Mouse (Mus musculus) cerebellum, adult 2 months (tissue): ENCODE measurements at regions not wholly inside any gene's neighbourhood (a gene's known extent, or its start where the extent isn't known, plus 50 kb on each side); places are given as distances from the start of the nearest gene placed in this dataset.

Source experiments
- DNase-seq, 2 experiments: peaks; one replicate each; pipeline ENCODE4 v3.0.0; 2021
- H3K27ac ChIP-seq: fragments of 200-500 bp; 2 replicates; pipeline ENCODE4 v1.5.1; 2012; ENCODE audit warnings: low read length, control low read depth, inconsistent platforms; ENCODE audit not compliant: insufficient read depth
- H3K27me3 ChIP-seq: fragments of 200-500 bp; 2 replicates; pipeline ENCODE4 v1.6.1; 2012; ENCODE audit warnings: inconsistent platforms, mild to moderate bottlenecking, low read length, moderate library complexity; ENCODE audit not compliant: control insufficient read depth, insufficient read depth
- H3K4me1 ChIP-seq: fragments of 200-500 bp; 2 replicates; pipeline ENCODE4 v1.6.1; 2011; ENCODE audit warnings: low read length; ENCODE audit not compliant: control insufficient read depth, insufficient read depth
- H3K4me3 ChIP-seq: fragments of 200-500 bp; replicated peaks from 2 replicates; pipeline ENCODE3; 2011; ENCODE audit warnings: mild to moderate bottlenecking, low read depth, low read length, control low read depth; ENCODE audit not compliant: insufficient read depth
- CTCF ChIP-seq: fragments of 200-500 bp; IDR thresholded peaks from 2 replicates; pipeline ENCODE4 v1.5.1; 2011; ENCODE audit warnings: low read depth, mild to moderate bottlenecking, control low read depth, low read length, moderate library complexity, borderline replicate concordance; ENCODE audit not compliant: insufficient read depth
- POLR2A ChIP-seq: fragments of 200-500 bp; IDR thresholded peaks from 2 replicates; pipeline ENCODE4 v1.6.1; 2011; ENCODE audit warnings: low read length, control low read depth, borderline replicate concordance; ENCODE audit not compliant: insufficient read depth
- WGBS: fragments of 180-500 bp; shearing (Covaris S2); methylation state at CpG from one replicate; pipeline ENCODE4 v1.1.7; 2018; 5-methylcytosine and 5-hydroxymethylcytosine counted together

DNA sequence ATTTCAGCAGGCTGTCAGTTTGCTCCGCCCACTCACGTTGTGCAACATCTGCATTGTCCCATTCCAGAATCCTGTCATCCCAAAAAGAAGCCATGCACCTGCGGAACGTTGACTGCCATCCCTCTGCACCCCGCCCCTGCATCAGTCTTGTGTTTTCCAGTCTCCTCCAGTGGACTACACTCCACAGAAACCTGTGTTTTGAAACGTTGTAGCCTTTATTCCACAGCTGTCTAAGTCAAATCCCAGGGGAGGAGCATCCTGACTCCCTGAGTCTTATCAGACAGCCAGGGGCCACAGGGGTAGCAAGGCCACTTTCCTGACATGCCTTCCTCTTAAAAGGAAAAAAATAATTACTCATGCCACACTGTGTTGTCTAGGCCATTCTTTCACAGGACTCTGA is 251.5 kb upstream of the Dio3 start:
- Histone ChIP-seq H3K4me3 (no peak overlapping the region), H3K4me1 (no peaks in the 10 kb centered on the region), H3K27me3 (no peaks in the 10 kb centered on the region), H3K27ac (no peak overlapping the region)
- WGBS, result 72% methylated on average over 6 of the region's 6 CpGs
- TF ChIP-seq POLR2A (no peak), CTCF (no peak)
- no peak for DNase-seq

GRCm38 (mm10) chr12:110027976-110028375 is 250.9 kb upstream of the Dio3 start:
- no peaks in the 10 kb centered on the region for H3K4me1 ChIP-seq
- H3K4me3 ChIP-seq, result no peak overlapping the region
- no peak for DNase-seq
- no peak for TF ChIP-seq CTCF
- no peak for TF ChIP-seq POLR2A
- no peak overlapping the region for H3K27ac ChIP-seq
- H3K27me3 ChIP-seq, result no peaks in the 10 kb centered on the region
- 78% methylated on average over 12 of the region's 12 CpGs for WGBS

GRCm38 (mm10) chr12:110028646-110029045 is 250.2 kb upstream of the Dio3 start:
- no peak for DNase-seq
- H3K27ac ChIP-seq, result no peak overlapping the region
- H3K27me3 ChIP-seq, result no peaks in the 10 kb centered on the region
- H3K4me3 ChIP-seq, result no peak overlapping the region
- no peaks in the 10 kb centered on the region for H3K4me1 ChIP-seq
- TF ChIP-seq POLR2A (no peak), CTCF (no peak)
- 88% methylated on average over 9 of the region's 9 CpGs for WGBS

- Histone ChIP-seq H3K4me3 (no peak overlapping the region), H3K4me1 (no peaks in the 10 kb centered on the region), H3K27ac (no peak overlapping the region), H3K27me3 (no peaks in the 10 kb centered on the region)
- TF ChIP-seq POLR2A, result no peak
- TF ChIP-seq CTCF, result no peak
- no peak for DNase-seq
- WGBS, result 60% methylated on average over 6 of the region's 6 CpGs
Measured at GRCm38 (mm10) chr12:110031326-110031725, 247.5 kb upstream of the Dio3 start.

DNA sequence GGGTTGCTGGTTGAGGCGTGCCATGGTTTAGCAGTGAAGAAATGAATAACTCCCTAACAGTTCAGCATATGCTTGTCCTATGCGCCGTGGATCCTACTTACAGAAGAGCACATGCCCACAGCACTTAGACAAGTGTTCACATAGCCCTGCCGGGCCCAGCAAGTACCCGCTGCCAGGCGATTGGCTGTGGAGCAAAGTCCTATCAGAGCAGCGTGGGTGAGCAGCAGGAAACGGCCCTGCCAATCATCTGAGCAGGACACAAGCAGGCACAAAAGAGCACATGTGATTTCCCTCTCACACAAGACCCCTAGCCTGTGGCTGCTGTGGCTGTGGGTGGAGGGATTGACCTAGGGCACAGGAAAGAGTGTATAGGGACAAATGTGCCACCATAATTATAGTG is 243.7 kb upstream of the Dio3 start:
- no peak for DNase-seq
- WGBS, result 53% methylated on average over 8 of the region's 8 CpGs
- Histone ChIP-seq H3K4me3 (no peak overlapping the region), H3K27ac (no peak overlapping the region), H3K27me3 (no peaks in the 10 kb centered on the region), H3K4me1 (no peaks in the 10 kb centered on the region)
- TF ChIP-seq POLR2A (no peak), CTCF (no peak)

- Histone ChIP-seq H3K27me3 (no peaks in the 10 kb centered on the region), H3K4me3 (no peak overlapping the region), H3K27ac (no peak overlapping the region), H3K4me1 (no peaks in the 10 kb centered on the region)
- WGBS, result 53% methylated on average over 15 of the region's 15 CpGs
- no peak for TF ChIP-seq CTCF
- no peak for TF ChIP-seq POLR2A
- DNase-seq, result no peak
Measured at GRCm38 (mm10) chr12:110040682-110041081, 238.2 kb upstream of the Dio3 start.

DNA sequence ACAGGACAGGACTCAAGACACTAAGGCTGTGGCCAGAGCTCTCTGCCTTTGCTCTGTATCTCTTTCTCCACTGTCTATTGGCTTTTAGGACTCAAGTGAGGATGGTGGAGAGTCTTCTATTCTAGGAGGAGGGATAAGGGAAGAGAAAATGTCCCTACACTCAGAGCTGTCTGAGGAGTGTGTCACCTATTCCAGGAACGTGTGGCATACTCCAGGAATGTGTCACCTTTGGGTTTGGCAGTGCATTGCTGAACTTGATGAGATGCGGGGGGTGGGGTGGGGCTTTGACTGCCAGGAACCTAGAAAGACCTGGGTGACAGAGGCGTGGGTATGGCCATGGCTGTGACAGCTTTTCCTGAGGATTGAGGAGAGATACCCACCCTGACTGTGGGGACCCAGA is 237.1 kb upstream of the Dio3 start:
- DNase-seq, result no peak
- Histone ChIP-seq H3K27me3 (no peaks in the 10 kb centered on the region), H3K4me1 (no peaks in the 10 kb centered on the region), H3K27ac (no peak overlapping the region), H3K4me3 (no peak overlapping the region)
- no peak for TF ChIP-seq CTCF
- TF ChIP-seq POLR2A, result no peak
- 75% methylated on average over 3 of the region's 3 CpGs for WGBS

GRCm38 (mm10) chr12:110044266-110044665 is 234.6 kb upstream of the Dio3 start:
- no peak overlapping the region for H3K27ac ChIP-seq
- WGBS, result 67% methylated on average over 5 of the region's 5 CpGs
- no peaks in the 10 kb centered on the region for H3K4me1 ChIP-seq
- no peak for TF ChIP-seq POLR2A
- TF ChIP-seq CTCF, result no peak
- H3K27me3 ChIP-seq, result no peaks in the 10 kb centered on the region
- no peak for DNase-seq
- no peak overlapping the region for H3K4me3 ChIP-seq

DNA sequence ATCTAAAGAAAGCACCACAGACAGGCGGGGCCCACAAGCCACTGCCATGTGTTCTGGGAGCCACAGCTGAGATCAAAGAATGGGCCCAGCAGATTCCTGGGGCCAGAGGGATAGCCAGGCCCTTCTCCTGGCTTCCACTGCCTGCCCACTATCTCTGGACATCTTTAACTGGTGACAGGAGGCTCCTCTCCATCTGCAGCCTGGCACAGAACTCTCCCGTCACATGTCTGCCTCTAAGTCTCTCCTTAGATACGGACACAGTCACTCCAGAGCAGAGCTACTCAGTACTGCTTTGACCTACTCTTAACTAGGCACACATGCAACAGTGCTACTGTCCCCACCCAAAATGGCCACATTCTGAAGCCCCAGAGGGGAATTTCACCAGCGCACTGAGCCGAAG is 234.1 kb upstream of the Dio3 start:
- no peak overlapping the region for H3K27ac ChIP-seq
- no peaks in the 10 kb centered on the region for H3K4me1 ChIP-seq
- H3K27me3 ChIP-seq, result no peaks in the 10 kb centered on the region
- TF ChIP-seq POLR2A (no peak), CTCF (no peak)
- 47% methylated on average over 5 of the region's 5 CpGs for WGBS
- H3K4me3 ChIP-seq, result no peak overlapping the region
- no peak for DNase-seq
